Mouse (Mus musculus) ES-CJ7 (cell line): Measurements from ENCODE around the gene Krt26.

Source experiments
- DNase-seq: peaks from one replicate; pipeline ENCODE4 v3.0.0; 2011; ENCODE audit warnings: low read depth, low spot score

The Krt26 gene

GRCm38 (mm10) chr11:99284833-99285312 is 52.9 kb downstream of the Krt26 start, which contains the start of gene Krt24:
Krt24 (minus strand) TSS chr11:99285262.
- no peak for DNase-seq

GRCm38 (mm10) chr11:99284011-99284410 is 53.8 kb downstream of the Krt26 start:
- no peak for DNase-seq

GRCm38 (mm10) chr11:99283334-99283733 is 54.4 kb downstream of the Krt26 start:
- DNase-seq, result no peak

GRCm38 (mm10) chr11:99281116-99281515 is 56.6 kb downstream of the Krt26 start:
- no peak for DNase-seq

- DNase-seq, result no peak
These were observed 57.8 kb downstream of the Krt26 start for GRCm38 (mm10) chr11:99279986-99280385.
